Mouse (Mus musculus): ENCODE measurements around the gene Serpina3m. TPM values are rescaled to one million over a fixed set of nuclear protein-coding genes. Genes with fewer than 3 reads are reported as not detected.
"Not testable (repeated sequence)": the region's sequence is repeated elsewhere in the genome, so short reads cannot be mapped to it uniquely, and the experiment has no call there.

Serpina3m gene
- not detected for total RNA-seq (2021)
- 0.12 TPM in 1 of 2 replicates, not detected in the other for polyA plus RNA-seq (2012; rRNA removed)
- long read RNA-seq = 0 reads

GRCm38 (mm10) chr12:104338226-104338625 lies at the start of gene Serpina3m, which contains the start of gene Serpina3k:
Gene Serpina3m, plus strand, starts transcription at chr12:104338486.
Gene Serpina3k, plus strand, starts transcription at chr12:104338486.
- DNase-seq; intact Hi-C loops (cut with DNase I): not testable (repeated sequence)
- 62% methylated on average over 3 of the region's 3 CpGs for WGBS

GRCm38 (mm10) chr12:104289872-104290271 lies 48.4 kb upstream of the Serpina3m start:
- Histone ChIP-seq H3K4me1 (ENCODE audit: control insufficient read depth, insufficient read depth, low read length) (no peaks in the 10 kb centered on the region), H3K27ac (no peak overlapping the region), H3K4me3 (no peak overlapping the region), H3K9ac (ENCODE audit: low read depth, low read length) (no peak overlapping the region), H3K27me3 (ENCODE audit: control insufficient read depth, insufficient read depth, low read length) (no peaks in the 10 kb centered on the region), H3K36me3 (ENCODE audit: control insufficient read depth, insufficient read depth, low read length) (no peaks in the 10 kb centered on the region), H3K79me2 (replicated peaks; ENCODE audit: control insufficient read depth, insufficient read depth, low read length) (no peaks in the 10 kb centered on the region)
- TF ChIP-seq POLR2A (IDR thresholded peaks at IDR 0.05; ENCODE audit: insufficient read depth, low read depth, low read length) (no peak), EP300 (IDR thresholded peaks at IDR 0.05; ENCODE audit: insufficient read depth, low read depth, low read length) (no peak), CTCF (IDR thresholded peaks at IDR 0.05) (no peak)
- whole genome bisulfite sequencing = 47% methylated on average over 4 of the region's 4 CpGs
- no peak for DNase-seq
- intact Hi-C loops (cut with DNase I) = no loop called here

More at GRCm38 (mm10) chr12:104338226-104338625, at the start of gene Serpina3m, which contains the start of gene Serpina3k:
- H3K9ac ChIP-seq (ENCODE audit: low read depth, low read length); H3K36me3 ChIP-seq (ENCODE audit: control insufficient read depth, insufficient read depth, low read length); H3K4me3 ChIP-seq; H3K4me1 ChIP-seq (ENCODE audit: control insufficient read depth, insufficient read depth, low read length); H3K27ac ChIP-seq; H3K79me2 ChIP-seq (replicated peaks; ENCODE audit: control insufficient read depth, insufficient read depth, low read length); H3K27me3 ChIP-seq (ENCODE audit: control insufficient read depth, insufficient read depth, low read length): not testable (repeated sequence)

DNA sequence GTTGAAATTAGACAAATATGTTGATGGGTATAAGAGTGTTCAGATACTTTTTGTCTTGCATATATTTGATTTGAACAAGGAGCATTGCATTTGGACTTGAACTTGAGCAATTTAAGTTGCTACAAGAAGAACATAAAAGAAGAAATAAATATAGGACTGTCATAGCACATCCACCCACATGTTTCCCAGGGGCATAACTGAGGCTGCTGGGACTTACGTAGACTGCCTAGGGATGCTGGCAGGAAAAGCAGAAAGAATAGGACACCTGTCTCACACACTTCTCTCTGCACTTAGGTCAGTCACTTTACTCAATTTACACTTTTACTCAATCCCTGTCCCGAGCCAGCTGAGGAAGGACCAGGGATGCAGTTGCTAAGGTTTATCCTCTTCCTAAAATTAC lies 44.3 kb upstream of the Serpina3m start:
- Histone ChIP-seq H3K4me3 (no peak overlapping the region), H3K36me3 (ENCODE audit: control insufficient read depth, insufficient read depth, low read length) (no peaks in the 10 kb centered on the region), H3K27me3 (ENCODE audit: control insufficient read depth, insufficient read depth, low read length) (no peaks in the 10 kb centered on the region), H3K9ac (ENCODE audit: low read depth, low read length) (no peak overlapping the region), H3K27ac (no peak overlapping the region), H3K4me1 (ENCODE audit: control insufficient read depth, insufficient read depth, low read length) (no peaks in the 10 kb centered on the region), H3K79me2 (replicated peaks; ENCODE audit: control insufficient read depth, insufficient read depth, low read length) (no peaks in the 10 kb centered on the region)
- 77% methylated on average over 2 of the region's 2 CpGs for WGBS
- DNase-seq = no peak
- no peak for TF ChIP-seq EP300 (IDR thresholded peaks at IDR 0.05; ENCODE audit: insufficient read depth, low read depth, low read length)
- no peak for TF ChIP-seq CTCF (IDR thresholded peaks at IDR 0.05)
- TF ChIP-seq POLR2A (IDR thresholded peaks at IDR 0.05; ENCODE audit: insufficient read depth, low read depth, low read length) = no peak
- intact Hi-C loops (cut with DNase I) = no loop called here

DNA sequence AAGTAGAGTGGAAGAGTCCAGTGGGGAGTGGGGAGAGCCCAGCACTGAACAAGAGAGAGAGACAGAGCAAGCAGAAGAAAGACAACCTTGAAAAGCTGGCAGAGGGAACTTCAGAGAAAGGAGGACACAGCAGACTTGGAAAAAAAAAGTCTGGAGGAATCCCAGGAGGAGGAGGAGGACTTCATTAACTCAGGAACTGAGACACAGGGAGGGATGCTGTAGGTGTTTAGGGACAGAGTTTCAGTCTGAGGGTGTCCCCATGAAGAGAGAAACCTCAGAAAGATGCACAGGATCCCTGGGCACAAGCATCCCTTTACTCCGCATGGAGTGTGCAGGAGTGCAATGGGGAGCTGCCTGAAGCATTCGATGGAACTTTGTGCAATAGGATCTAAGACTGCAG lies 40.2 kb upstream of the Serpina3m start:
- Histone ChIP-seq H3K27me3 (ENCODE audit: control insufficient read depth, insufficient read depth, low read length) (no peaks in the 10 kb centered on the region), H3K9ac (ENCODE audit: low read depth, low read length) (no peak overlapping the region), H3K4me3 (no peak overlapping the region), H3K4me1 (ENCODE audit: control insufficient read depth, insufficient read depth, low read length) (no peaks in the 10 kb centered on the region), H3K79me2 (replicated peaks; ENCODE audit: control insufficient read depth, insufficient read depth, low read length) (no peaks in the 10 kb centered on the region), H3K36me3 (ENCODE audit: control insufficient read depth, insufficient read depth, low read length) (no peaks in the 10 kb centered on the region), H3K27ac (no peak overlapping the region)
- WGBS = 87% methylated on average over 2 of the region's 2 CpGs
- DNase-seq = no peak
- intact Hi-C loops (cut with DNase I) = no loop called here
- TF ChIP-seq EP300 (IDR thresholded peaks at IDR 0.05; ENCODE audit: insufficient read depth, low read depth, low read length) (no peak), POLR2A (IDR thresholded peaks at IDR 0.05; ENCODE audit: insufficient read depth, low read depth, low read length) (no peak), CTCF (IDR thresholded peaks at IDR 0.05) (no peak)

GRCm38 (mm10) chr12:104305991-104306390 lies 32.3 kb upstream of the Serpina3m start:
- Histone ChIP-seq H3K36me3 (ENCODE audit: control insufficient read depth, insufficient read depth, low read length) (no peaks in the 10 kb centered on the region), H3K79me2 (replicated peaks; ENCODE audit: control insufficient read depth, insufficient read depth, low read length) (no peaks in the 10 kb centered on the region), H3K4me1 (ENCODE audit: control insufficient read depth, insufficient read depth, low read length) (no peaks in the 10 kb centered on the region), H3K4me3 (no peak overlapping the region), H3K9ac (ENCODE audit: low read depth, low read length) (no peak overlapping the region), H3K27ac (no peak overlapping the region), H3K27me3 (ENCODE audit: control insufficient read depth, insufficient read depth, low read length) (no peaks in the 10 kb centered on the region)
- no peak for DNase-seq
- 73% methylated on average over 4 of the region's 4 CpGs for WGBS
- intact Hi-C loops (cut with DNase I) = no loop called here
- TF ChIP-seq EP300 (IDR thresholded peaks at IDR 0.05; ENCODE audit: insufficient read depth, low read depth, low read length) (no peak), POLR2A (IDR thresholded peaks at IDR 0.05; ENCODE audit: insufficient read depth, low read depth, low read length) (no peak), CTCF (IDR thresholded peaks at IDR 0.05) (no peak)

GRCm38 (mm10) chr12:104314253-104314652 lies 24.0 kb upstream of the Serpina3m start, which contains the start of gene Serpina3j:
Gene Serpina3j, plus strand, starts transcription at chr12:104314553.
- Histone ChIP-seq H3K79me2 (replicated peaks; ENCODE audit: control insufficient read depth, insufficient read depth, low read length) (no peaks in the 10 kb centered on the region), H3K4me1 (ENCODE audit: control insufficient read depth, insufficient read depth, low read length) (no peaks in the 10 kb centered on the region), H3K9ac (ENCODE audit: low read depth, low read length) (no peak within 1 kb of the TSS), H3K27ac (no peak within 1 kb of the TSS), H3K36me3 (ENCODE audit: control insufficient read depth, insufficient read depth, low read length) (no peaks in the 10 kb centered on the region), H3K4me3 (no peak within 1 kb of the TSS), H3K27me3 (ENCODE audit: control insufficient read depth, insufficient read depth, low read length) (no peaks in the 10 kb centered on the region)
- TF ChIP-seq EP300 (IDR thresholded peaks at IDR 0.05; ENCODE audit: insufficient read depth, low read depth, low read length) (no peak), CTCF (IDR thresholded peaks at IDR 0.05) (no peak), POLR2A (IDR thresholded peaks at IDR 0.05; ENCODE audit: insufficient read depth, low read depth, low read length) (no peak)
- WGBS = 64% methylated on average over 1 of the region's 1 CpGs
- no peak for DNase-seq
- intact Hi-C loops (cut with DNase I) = no loop called here
